Mouse (Mus musculus): ENCODE measurements at regions not wholly inside any gene's neighbourhood (a gene's known extent, or its start where the extent isn't known, plus 50 kb on each side); places are given as distances from the start of the nearest gene placed in this dataset.

DNA sequence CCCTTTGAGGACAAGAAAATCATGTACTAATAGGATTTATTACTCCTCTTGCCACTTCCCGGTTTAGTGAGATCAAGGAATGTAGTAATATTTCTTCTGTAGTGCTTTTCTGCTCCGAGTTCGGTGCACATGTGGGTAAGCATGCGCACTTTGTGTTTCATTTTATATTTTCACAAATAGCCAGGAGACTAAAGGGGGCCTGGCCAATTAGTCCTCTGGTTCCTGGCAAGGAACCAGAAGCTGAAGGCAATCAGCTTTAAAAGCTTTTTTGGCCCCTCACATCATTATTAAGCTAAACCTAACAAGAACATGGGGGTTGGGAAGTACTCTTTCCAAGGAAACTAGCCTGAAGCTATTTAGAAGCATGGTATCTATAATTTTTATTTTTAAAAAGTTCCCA, 134.2 kb downstream of the Fzd1 start:
- Histone ChIP-seq H3K4me1 (ENCODE audit: control insufficient read depth, low read depth, low read length) (no peaks in the 10 kb centered on the region), H3K27ac (ENCODE audit: low read length) (no peak overlapping the region), H3K9me3 (replicated peaks; ENCODE audit: control insufficient read depth, low read length) (no peaks in the 10 kb centered on the region), H3K4me3 (ENCODE audit: low read depth, low read length) (no peak overlapping the region), H3K9ac (ENCODE audit: low read depth, low read length) (no peak overlapping the region), H3K4me2 (ENCODE audit: low read depth, low read length) (no peak overlapping the region), H3K36me3 (ENCODE audit: control insufficient read depth, insufficient read depth) (no peaks in the 10 kb centered on the region), H3K27me3 (ENCODE audit: control insufficient read depth, insufficient read depth, low read depth, low read length) (no peaks in the 10 kb centered on the region)
- ATAC-seq (ENCODE audit: low read depth) = no peak
- 64% methylated on average over 4 of the region's 4 CpGs for WGBS (ENCODE audit: insufficient replicate concordance)

- Histone ChIP-seq H3K9me3 (replicated peaks; ENCODE audit: control insufficient read depth, low read length) (no peaks in the 10 kb centered on the region), H3K9ac (ENCODE audit: low read depth, low read length) (no peak overlapping the region), H3K4me2 (ENCODE audit: low read depth, low read length) (no peak overlapping the region), H3K36me3 (ENCODE audit: control insufficient read depth, insufficient read depth) (no peaks in the 10 kb centered on the region), H3K4me1 (ENCODE audit: control insufficient read depth, low read depth, low read length) (no peaks in the 10 kb centered on the region), H3K27me3 (ENCODE audit: control insufficient read depth, insufficient read depth, low read depth, low read length) (no peaks in the 10 kb centered on the region), H3K27ac (ENCODE audit: low read length) (no peak overlapping the region), H3K4me3 (ENCODE audit: low read depth, low read length) (no peak overlapping the region)
- ATAC-seq (ENCODE audit: low read depth) = no peak
- WGBS (ENCODE audit: insufficient replicate concordance) = 71% methylated on average over 4 of the region's 4 CpGs
Observed at GRCm38 (mm10) chr5:4620513-4621210, 137.2 kb downstream of the Fzd1 start.

DNA sequence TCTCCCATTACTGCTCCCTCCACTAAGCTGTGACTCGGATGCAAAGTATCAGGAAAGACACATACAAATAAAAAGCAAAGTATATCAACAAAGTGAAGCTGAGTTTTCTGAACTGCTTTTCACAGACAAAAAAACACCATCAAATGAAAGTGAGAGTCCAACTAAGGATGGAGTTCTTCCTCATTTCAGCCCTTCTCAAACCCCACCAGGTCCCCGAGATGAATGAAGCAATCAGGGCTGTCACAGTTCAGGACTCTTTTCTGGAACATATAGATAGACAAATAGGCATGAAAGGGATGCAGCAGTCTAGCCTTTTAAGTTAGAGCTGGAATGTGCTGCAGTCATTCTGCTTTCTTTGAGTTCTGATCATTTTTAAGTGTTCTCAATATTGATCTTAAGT, 142.6 kb downstream of the Fzd1 start:
- Histone ChIP-seq H3K36me3 (ENCODE audit: control insufficient read depth, insufficient read depth) (no peaks in the 10 kb centered on the region), H3K4me2 (ENCODE audit: low read depth, low read length) (no peak overlapping the region), H3K9ac (ENCODE audit: low read depth, low read length) (no peak overlapping the region), H3K4me1 (ENCODE audit: control insufficient read depth, low read depth, low read length) (no peaks in the 10 kb centered on the region), H3K9me3 (replicated peaks; ENCODE audit: control insufficient read depth, low read length) (no peaks in the 10 kb centered on the region), H3K27me3 (ENCODE audit: control insufficient read depth, insufficient read depth, low read depth, low read length) (no peaks in the 10 kb centered on the region), H3K27ac (ENCODE audit: low read length) (no peak overlapping the region), H3K4me3 (ENCODE audit: low read depth, low read length) (no peak overlapping the region)
- WGBS (ENCODE audit: insufficient replicate concordance) = 46% methylated on average over 2 of the region's 2 CpGs
- no peak for ATAC-seq (ENCODE audit: low read depth)

DNA sequence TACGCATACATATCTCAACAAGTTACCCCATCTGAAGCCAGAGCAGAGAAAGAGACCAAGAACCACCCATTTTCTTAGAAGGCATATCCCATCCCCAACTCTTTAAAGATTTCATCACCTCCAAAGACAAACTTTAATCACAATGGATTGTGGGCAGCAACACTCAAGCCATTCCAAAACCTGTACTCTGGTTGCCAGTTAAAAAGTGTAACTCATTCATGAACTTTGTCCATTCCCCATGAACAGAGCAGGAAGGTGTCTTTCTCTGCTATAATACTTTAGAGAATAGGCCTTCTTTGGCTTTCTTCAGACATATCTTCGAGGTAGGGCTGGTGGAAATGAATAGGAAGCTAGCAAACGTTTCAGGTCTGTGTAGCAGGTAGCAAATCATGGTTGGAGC, 160.4 kb downstream of the Fzd1 start:
- Histone ChIP-seq H3K4me1 (ENCODE audit: control insufficient read depth, low read depth, low read length) (no peaks in the 10 kb centered on the region), H3K4me3 (ENCODE audit: low read depth, low read length) (no peak overlapping the region), H3K4me2 (ENCODE audit: low read depth, low read length) (no peak overlapping the region), H3K9me3 (replicated peaks; ENCODE audit: control insufficient read depth, low read length) (no peaks in the 10 kb centered on the region), H3K9ac (ENCODE audit: low read depth, low read length) (no peak overlapping the region), H3K27ac (ENCODE audit: low read length) (no peak overlapping the region), H3K27me3 (ENCODE audit: control insufficient read depth, insufficient read depth, low read depth, low read length) (no peaks in the 10 kb centered on the region), H3K36me3 (ENCODE audit: control insufficient read depth, insufficient read depth) (no peaks in the 10 kb centered on the region)
- WGBS (ENCODE audit: insufficient replicate concordance) = 50% methylated on average over 3 of the region's 3 CpGs
- no peak for ATAC-seq (ENCODE audit: low read depth)

- Histone ChIP-seq H3K27me3 (ENCODE audit: control insufficient read depth, insufficient read depth, low read depth, low read length) (no peaks in the 10 kb centered on the region), H3K4me1 (ENCODE audit: control insufficient read depth, low read depth, low read length) (no peaks in the 10 kb centered on the region), H3K4me2 (ENCODE audit: low read depth, low read length) (no peak overlapping the region), H3K27ac (ENCODE audit: low read length) (no peak overlapping the region), H3K9me3 (replicated peaks; ENCODE audit: control insufficient read depth, low read length) (no peaks in the 10 kb centered on the region), H3K4me3 (ENCODE audit: low read depth, low read length) (no peak overlapping the region), H3K36me3 (ENCODE audit: control insufficient read depth, insufficient read depth) (no peaks in the 10 kb centered on the region), H3K9ac (ENCODE audit: low read depth, low read length) (no peak overlapping the region)
- ATAC-seq (ENCODE audit: low read depth) = peak; percentile 41; the same call in 1 of the 2 replicates
- WGBS (ENCODE audit: insufficient replicate concordance) = 35% methylated on average over 2 of the region's 2 CpGs
Observed at GRCm38 (mm10) chr5:4595010-4595409, 162.8 kb downstream of the Fzd1 start.

DNA sequence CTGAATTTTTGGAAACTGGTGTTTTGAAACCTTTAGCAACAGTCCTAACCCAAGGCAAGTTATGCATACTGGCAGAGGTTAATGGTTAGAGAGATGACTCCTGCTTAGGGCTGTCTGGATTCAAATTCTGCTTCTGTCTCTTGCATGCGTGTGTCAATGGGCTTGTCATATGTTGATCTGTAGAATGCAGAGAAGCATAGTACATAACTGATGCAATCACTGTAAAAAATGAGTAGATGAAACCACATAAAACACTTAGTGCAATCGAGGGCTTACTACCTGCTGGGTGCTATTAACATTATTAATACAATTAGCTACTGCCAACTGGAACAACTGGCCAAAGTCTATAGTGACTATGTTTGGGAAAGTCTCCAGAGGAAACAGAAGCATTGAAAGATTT, 163.3 kb downstream of the Fzd1 start:
- no peak for ATAC-seq (ENCODE audit: low read depth)
- Histone ChIP-seq H3K4me2 (ENCODE audit: low read depth, low read length) (no peak overlapping the region), H3K4me1 (ENCODE audit: control insufficient read depth, low read depth, low read length) (no peaks in the 10 kb centered on the region), H3K4me3 (ENCODE audit: low read depth, low read length) (no peak overlapping the region), H3K9ac (ENCODE audit: low read depth, low read length) (no peak overlapping the region), H3K36me3 (ENCODE audit: control insufficient read depth, insufficient read depth) (no peaks in the 10 kb centered on the region), H3K27ac (ENCODE audit: low read length) (no peak overlapping the region), H3K27me3 (ENCODE audit: control insufficient read depth, insufficient read depth, low read depth, low read length) (no peaks in the 10 kb centered on the region), H3K9me3 (replicated peaks; ENCODE audit: control insufficient read depth, low read length) (no peaks in the 10 kb centered on the region)
- WGBS (ENCODE audit: insufficient replicate concordance) = 57% methylated on average over 2 of the region's 2 CpGs

GRCm38 (mm10) chr5:4593638-4594381, 164.0 kb downstream of the Fzd1 start:
- no peaks in the 10 kb centered on the region for H3K27me3 ChIP-seq (ENCODE audit: control insufficient read depth, insufficient read depth, low read depth, low read length)
- H3K36me3 ChIP-seq (ENCODE audit: control insufficient read depth, insufficient read depth) = no peaks in the 10 kb centered on the region
- 60% methylated on average over 5 of the region's 5 CpGs for WGBS (ENCODE audit: insufficient replicate concordance)
- no peaks in the 10 kb centered on the region for H3K9me3 ChIP-seq (replicated peaks; ENCODE audit: control insufficient read depth, low read length)
- H3K9ac ChIP-seq (ENCODE audit: low read depth, low read length) = no peak overlapping the region
- H3K4me3 ChIP-seq (ENCODE audit: low read depth, low read length) = no peak overlapping the region
- ATAC-seq (ENCODE audit: low read depth) = no peak
- H3K4me1 ChIP-seq (ENCODE audit: control insufficient read depth, low read depth, low read length) = no peaks in the 10 kb centered on the region
- no peak overlapping the region for H3K4me2 ChIP-seq (ENCODE audit: low read depth, low read length)
- no peak overlapping the region for H3K27ac ChIP-seq (ENCODE audit: low read length)

DNA sequence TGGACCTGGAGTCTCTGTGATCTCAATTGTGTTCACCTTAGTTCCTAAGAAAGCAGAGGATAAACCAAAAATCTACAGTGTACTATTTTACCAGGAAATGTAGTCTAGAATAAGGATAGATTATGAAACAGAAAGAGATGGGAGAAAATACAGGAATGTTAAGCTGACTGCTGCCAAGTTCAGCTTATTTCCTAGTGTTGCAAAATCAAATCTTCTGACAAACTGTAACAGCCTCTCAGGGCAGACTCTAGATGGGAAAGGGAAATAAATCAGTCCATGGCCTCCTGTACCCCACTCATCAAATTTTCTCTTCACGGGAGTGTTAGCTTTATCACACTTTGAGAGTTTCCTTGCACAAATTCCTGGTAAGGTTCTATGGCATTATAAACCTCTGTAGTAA, 166.1 kb downstream of the Fzd1 start:
- H3K27ac ChIP-seq (ENCODE audit: low read length) = no peak overlapping the region
- no peak overlapping the region for H3K9ac ChIP-seq (ENCODE audit: low read depth, low read length)
- H3K4me3 ChIP-seq (ENCODE audit: low read depth, low read length) = no peak overlapping the region
- ATAC-seq (ENCODE audit: low read depth) = no peak
- no peaks in the 10 kb centered on the region for H3K4me1 ChIP-seq (ENCODE audit: control insufficient read depth, low read depth, low read length)
- no peaks in the 10 kb centered on the region for H3K9me3 ChIP-seq (replicated peaks; ENCODE audit: control insufficient read depth, low read length)
- 56% methylated on average over 1 of the region's 1 CpGs for WGBS (ENCODE audit: insufficient replicate concordance)
- no peak overlapping the region for H3K4me2 ChIP-seq (ENCODE audit: low read depth, low read length)
- no peaks in the 10 kb centered on the region for H3K27me3 ChIP-seq (ENCODE audit: control insufficient read depth, insufficient read depth, low read depth, low read length)
- H3K36me3 ChIP-seq (ENCODE audit: control insufficient read depth, insufficient read depth) = no peaks in the 10 kb centered on the region

- H3K9me3 ChIP-seq (replicated peaks; ENCODE audit: control insufficient read depth, low read length) = no peaks in the 10 kb centered on the region
- no peaks in the 10 kb centered on the region for H3K36me3 ChIP-seq (ENCODE audit: control insufficient read depth, insufficient read depth)
- no peak overlapping the region for H3K27ac ChIP-seq (ENCODE audit: low read length)
- WGBS (ENCODE audit: insufficient replicate concordance) = 47% methylated on average over 1 of the region's 1 CpGs
- ATAC-seq (ENCODE audit: low read depth) = no peak
- no peak overlapping the region for H3K4me3 ChIP-seq (ENCODE audit: low read depth, low read length)
- no peak overlapping the region for H3K4me2 ChIP-seq (ENCODE audit: low read depth, low read length)
- H3K9ac ChIP-seq (ENCODE audit: low read depth, low read length) = no peak overlapping the region
- no peaks in the 10 kb centered on the region for H3K27me3 ChIP-seq (ENCODE audit: control insufficient read depth, insufficient read depth, low read depth, low read length)
- no peaks in the 10 kb centered on the region for H3K4me1 ChIP-seq (ENCODE audit: control insufficient read depth, low read depth, low read length)
Observed at GRCm38 (mm10) chr5:4582702-4583475, 174.9 kb downstream of the Fzd1 start.
